Mouse (Mus musculus) E14TG2a.4 (cell line): ENCODE measurements at regions not wholly inside any gene's neighbourhood (a gene's known extent, or its start where the extent isn't known, plus 50 kb on each side); places are given as distances from the start of the nearest gene placed in this dataset.
"Not testable (repeated sequence)": the region's sequence is repeated elsewhere in the genome, so short reads cannot be mapped to it uniquely, and the experiment has no call there.

Experiments
- H3K27me3 ChIP-seq: 2 replicates; pipeline ENCODE4 v1.6.1; 2014; ENCODE audit warnings: low read length, control low read depth; ENCODE audit not compliant: insufficient read depth
- H3K36me3 ChIP-seq: 2 replicates; pipeline ENCODE4 v1.6.1; 2014; ENCODE audit warnings: low read length, control low read depth; ENCODE audit not compliant: insufficient read depth
- H3K4me1 ChIP-seq: replicated peaks from 2 replicates; pipeline ENCODE4 v1.6.1; 2014; ENCODE audit warnings: low read depth, low read length, control low read depth
- H3K4me3 ChIP-seq: replicated peaks from 2 replicates; pipeline ENCODE4 v1.5.1; 2014; ENCODE audit warnings: mild to moderate bottlenecking, low read length
- H3K9me3 ChIP-seq: 2 replicates; pipeline ENCODE4 v1.6.1; 2014; ENCODE audit warnings: low read length, control low read depth
- CTCF ChIP-seq: conservative IDR thresholded peaks from 2 replicates; pipeline ENCODE4 v1.5.1; 2014; ENCODE audit warnings: low read length
- NANOG ChIP-seq: IDR thresholded peaks from 2 replicates; pipeline ENCODE4 v1.6.1; 2014; ENCODE audit warnings: borderline replicate concordance, low read length, mixed read lengths
- POU5F1 ChIP-seq: IDR thresholded peaks from 2 replicates; pipeline ENCODE4 v1.6.1; 2014; ENCODE audit warnings: low read length, borderline replicate concordance

DNA sequence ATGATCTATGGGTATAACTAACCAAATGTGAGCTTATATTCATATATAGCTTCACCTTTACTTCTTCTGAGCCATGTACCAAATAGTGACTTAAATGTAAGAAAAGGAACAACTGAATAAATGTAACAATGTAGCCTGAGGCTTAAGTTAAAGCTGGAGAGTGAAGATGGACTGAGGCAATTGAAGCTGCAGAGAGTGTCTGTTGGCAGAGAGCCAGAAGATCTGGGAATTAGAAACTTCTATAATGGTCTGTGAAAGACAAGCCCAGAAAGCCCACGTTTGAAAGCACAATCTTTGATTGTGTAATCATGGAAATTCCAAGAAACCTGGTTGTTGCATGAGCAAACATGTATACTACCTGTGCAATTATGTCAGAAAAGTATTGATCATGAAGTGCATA is 1078.0 kb upstream of the Sel1l start:
- TF ChIP-seq CTCF (no peak), POU5F1 (no peak), NANOG (no peak)
- Histone ChIP-seq H3K36me3 (no peaks in the 10 kb centered on the region), H3K27me3 (no peaks in the 10 kb centered on the region), H3K9me3 (no peaks in the 10 kb centered on the region), H3K4me3 (no peak overlapping the region), H3K4me1 (no peaks in the 10 kb centered on the region)

DNA sequence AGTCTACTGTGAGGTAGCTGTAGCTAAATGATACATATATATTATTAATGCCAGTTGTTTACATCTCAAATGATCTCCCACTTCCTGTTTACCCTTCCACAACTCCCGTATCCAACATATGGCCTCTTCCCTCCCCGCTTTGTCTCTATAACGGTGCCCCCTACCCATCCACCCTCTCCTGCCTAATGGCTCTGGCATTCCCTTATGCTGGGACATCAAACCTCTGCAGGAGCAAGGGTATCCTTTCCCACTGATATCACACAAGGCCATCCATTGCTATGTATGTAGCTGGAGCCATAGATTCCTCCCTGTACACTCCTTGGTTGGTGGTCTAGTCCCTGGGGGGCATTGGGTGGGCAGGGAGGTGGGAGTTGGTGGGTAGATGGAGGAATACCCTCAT is 1071.0 kb upstream of the Sel1l start:
- no peaks in the 10 kb centered on the region for H3K36me3 ChIP-seq
- no peaks in the 10 kb centered on the region for H3K9me3 ChIP-seq
- no peak overlapping the region for H3K4me3 ChIP-seq
- H3K27me3 ChIP-seq: no peaks in the 10 kb centered on the region
- TF ChIP-seq POU5F1: no peak
- TF ChIP-seq CTCF: no peak
- no peaks in the 10 kb centered on the region for H3K4me1 ChIP-seq

DNA sequence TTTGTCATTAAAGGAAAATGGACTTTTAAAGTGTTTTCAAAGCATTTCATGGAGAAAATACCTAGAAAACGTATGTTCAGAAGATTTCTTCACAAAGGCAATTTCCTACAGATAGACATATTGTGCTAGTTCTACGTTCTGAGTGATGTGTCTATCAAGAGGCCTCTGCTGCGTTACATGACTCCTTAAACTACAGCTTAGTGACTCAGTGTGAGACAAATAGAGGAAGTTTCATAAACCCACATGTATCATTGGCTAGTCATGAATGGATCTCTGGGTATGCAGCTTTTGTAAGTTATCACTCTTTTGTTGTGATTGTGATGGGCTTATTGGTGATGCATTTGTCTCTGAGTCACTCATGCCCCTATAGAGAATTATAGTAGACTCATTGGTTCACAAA is 1067.3 kb upstream of the Sel1l start:
- H3K4me1 ChIP-seq: no peaks in the 10 kb centered on the region
- no peak for TF ChIP-seq CTCF
- no peak for TF ChIP-seq POU5F1
- no peak for TF ChIP-seq NANOG
- H3K36me3 ChIP-seq: no peaks in the 10 kb centered on the region
- H3K9me3 ChIP-seq: no peaks in the 10 kb centered on the region
- H3K27me3 ChIP-seq: no peaks in the 10 kb centered on the region
- no peak overlapping the region for H3K4me3 ChIP-seq

DNA sequence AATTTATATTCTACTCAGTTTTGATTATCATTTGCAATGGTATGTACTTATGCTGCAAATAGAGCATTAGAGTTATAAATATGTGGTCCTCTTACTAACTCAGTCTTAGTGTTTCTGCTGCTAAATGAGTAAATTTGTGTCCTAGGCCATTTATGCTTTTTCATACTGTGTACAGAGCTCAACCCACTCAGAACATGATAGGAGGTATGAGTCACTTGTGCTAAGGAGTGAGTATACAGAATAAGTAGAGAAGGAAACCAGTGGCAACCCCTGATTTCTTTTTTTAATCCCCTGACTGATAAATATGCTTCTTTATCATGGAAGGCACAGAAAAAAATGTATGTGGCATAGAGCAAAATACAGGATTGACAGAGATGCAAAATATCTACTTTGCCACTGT is 1066.8 kb upstream of the Sel1l start:
- Histone ChIP-seq H3K4me1 (no peaks in the 10 kb centered on the region), H3K9me3 (no peaks in the 10 kb centered on the region), H3K27me3 (no peaks in the 10 kb centered on the region), H3K36me3 (no peaks in the 10 kb centered on the region), H3K4me3 (no peak overlapping the region)
- TF ChIP-seq POU5F1 (no peak), CTCF (no peak), NANOG (no peak)

DNA sequence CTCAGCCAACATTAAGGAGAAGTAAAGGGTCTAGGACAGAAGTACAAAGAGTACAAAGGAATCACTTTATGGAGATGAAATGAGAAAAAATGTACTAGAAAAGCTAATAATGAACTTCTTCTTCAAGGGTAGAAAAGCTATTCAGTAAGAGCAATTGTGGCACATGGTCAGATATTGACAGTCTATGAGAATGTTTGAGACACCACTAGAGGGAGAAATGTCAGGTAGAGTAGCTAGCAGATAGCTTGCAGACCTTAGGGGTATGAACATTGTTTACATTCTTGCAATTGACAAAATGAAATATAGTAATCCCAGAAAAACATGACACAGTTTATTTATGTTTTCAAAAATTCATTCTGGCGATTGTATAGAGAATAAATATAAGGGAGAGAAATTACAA is 1066.2 kb upstream of the Sel1l start:
- H3K27me3 ChIP-seq: no peaks in the 10 kb centered on the region
- H3K4me3 ChIP-seq: no peak overlapping the region
- TF ChIP-seq CTCF (no peak), POU5F1 (no peak), NANOG (no peak)
- no peaks in the 10 kb centered on the region for H3K36me3 ChIP-seq
- H3K4me1 ChIP-seq: no peaks in the 10 kb centered on the region
- no peaks in the 10 kb centered on the region for H3K9me3 ChIP-seq

DNA sequence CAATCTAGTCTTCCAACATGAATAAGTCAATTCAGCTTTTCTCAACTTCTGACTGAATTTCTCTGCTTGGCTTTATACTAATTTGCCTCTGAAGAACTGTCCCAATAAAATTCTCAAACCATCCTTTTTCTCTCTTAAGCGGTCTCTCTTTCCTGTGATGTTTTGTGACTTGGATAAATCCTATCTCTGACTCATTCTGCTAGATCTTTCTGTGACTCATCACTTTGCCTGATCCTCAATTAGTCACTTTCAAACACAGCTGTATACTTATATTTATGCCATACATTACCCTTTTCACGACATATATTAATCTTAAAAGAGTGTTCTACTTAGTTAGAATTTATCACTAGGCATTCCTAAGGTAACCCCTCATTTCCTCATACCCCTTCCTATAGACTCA is 1055.4 kb upstream of the Sel1l start:
- H3K27me3 ChIP-seq: no peaks in the 10 kb centered on the region
- H3K36me3 ChIP-seq: no peaks in the 10 kb centered on the region
- TF ChIP-seq POU5F1 (no peak), CTCF (no peak), NANOG (no peak)
- no peak overlapping the region for H3K4me3 ChIP-seq
- no peaks in the 10 kb centered on the region for H3K4me1 ChIP-seq
- peaks cover 21% of the 10 kb centered on the region for H3K9me3 ChIP-seq

DNA sequence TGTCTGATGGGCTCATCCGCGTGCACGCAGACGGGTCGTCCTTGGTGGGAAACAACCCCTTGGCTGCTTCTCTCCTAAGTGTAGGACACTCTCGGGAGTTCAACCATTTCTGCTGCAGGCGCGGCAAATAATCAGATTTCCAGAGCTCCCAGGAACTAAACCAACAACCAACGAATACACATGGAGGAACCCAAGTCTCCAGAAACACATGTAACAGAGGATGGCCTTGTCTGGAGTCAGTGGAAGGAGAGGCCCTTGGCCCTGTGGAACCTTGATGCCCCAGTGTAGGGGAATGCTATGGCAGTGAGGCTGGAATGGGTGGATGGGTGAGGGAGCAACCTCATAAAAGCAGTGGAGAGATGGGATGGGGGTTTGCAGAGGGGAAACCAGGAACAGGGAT is 1043.4 kb upstream of the Sel1l start:
- no peak for TF ChIP-seq NANOG
- TF ChIP-seq CTCF: no peak
- TF ChIP-seq POU5F1: no peak
- no peaks in the 10 kb centered on the region for H3K27me3 ChIP-seq

DNA sequence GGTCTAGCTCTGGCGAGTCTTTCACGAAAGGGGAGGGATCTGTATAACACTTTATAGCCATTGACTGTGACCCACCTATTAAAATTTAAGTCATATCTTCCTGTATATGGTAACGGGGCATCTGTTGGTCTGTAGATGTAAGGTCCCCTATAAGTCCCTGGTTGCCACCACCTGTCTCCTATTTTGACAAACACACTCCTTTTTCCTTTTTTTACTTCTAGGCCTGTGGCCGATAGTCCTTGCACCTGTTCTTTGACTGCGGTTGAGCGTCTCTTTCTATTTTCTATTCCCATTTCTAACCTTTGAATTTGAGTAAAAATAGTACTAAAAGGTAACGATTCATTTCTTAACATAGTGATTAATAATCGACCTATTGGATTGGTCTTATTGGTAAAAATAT is 1042.7 kb upstream of the Sel1l start:
- not testable (repeated sequence) for H3K4me3 ChIP-seq

More for the DNA sequence above, 1043.4 kb upstream of the Sel1l start:
- H3K4me3 ChIP-seq: no peak overlapping the region
- no peaks in the 10 kb centered on the region for H3K4me1 ChIP-seq
- no peaks in the 10 kb centered on the region for H3K36me3 ChIP-seq
- H3K9me3 ChIP-seq: peaks cover 33% of the 10 kb centered on the region

DNA sequence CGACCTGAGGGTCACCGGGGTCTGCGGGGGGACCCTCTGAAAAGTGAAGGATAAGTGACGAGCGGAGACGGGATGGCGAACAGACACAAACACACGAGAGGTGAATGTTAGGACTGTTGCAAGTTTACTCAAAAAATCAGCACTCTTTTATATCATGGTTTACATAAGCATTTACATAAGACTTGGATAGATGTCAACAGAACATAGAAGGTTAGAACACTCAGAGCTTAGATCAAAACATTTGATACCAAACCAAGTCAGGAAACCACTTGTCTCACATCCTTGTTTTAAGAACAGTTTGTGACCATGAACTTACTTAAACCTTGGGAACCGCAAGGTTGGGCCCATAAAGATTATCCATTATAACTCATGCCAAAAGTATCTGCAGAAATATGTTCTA is 1042.2 kb upstream of the Sel1l start:
- H3K4me3 ChIP-seq, H3K4me1 ChIP-seq, H3K27me3 ChIP-seq, H3K36me3 ChIP-seq: not testable (repeated sequence)
- peaks cover 45% of the 10 kb centered on the region for H3K9me3 ChIP-seq

More for the DNA sequence above, 1042.7 kb upstream of the Sel1l start:
- not testable (repeated sequence) for H3K4me1 ChIP-seq, H3K36me3 ChIP-seq, H3K27me3 ChIP-seq
- H3K9me3 ChIP-seq: peaks cover 40% of the 10 kb centered on the region

DNA sequence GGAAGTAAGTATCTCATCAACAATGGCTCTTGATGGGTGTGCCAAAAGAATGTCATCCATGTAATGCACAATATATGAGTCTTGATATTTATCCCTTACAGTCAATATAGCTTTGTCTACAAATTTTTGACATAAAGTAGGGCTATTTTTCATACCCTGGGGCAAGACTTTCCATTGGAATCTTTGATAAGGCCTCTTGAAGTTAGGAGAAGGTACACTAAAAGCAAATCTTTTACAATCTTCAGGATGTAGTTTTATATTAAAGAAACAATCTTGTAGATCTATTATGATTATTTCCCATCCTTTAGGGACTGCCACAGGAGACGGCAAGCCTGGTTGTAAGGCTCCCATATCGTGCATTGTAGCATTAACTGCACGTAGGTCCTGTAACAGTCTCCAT is 1038.8 kb upstream of the Sel1l start:
- Histone ChIP-seq H3K9me3 (peaks cover 50% of the 10 kb centered on the region), H3K4me1 (no peaks in the 10 kb centered on the region), H3K27me3 (no peaks in the 10 kb centered on the region), H3K36me3 (no peaks in the 10 kb centered on the region), H3K4me3 (no peak overlapping the region)
- TF ChIP-seq NANOG (no peak), CTCF (no peak), POU5F1 (no peak)

DNA sequence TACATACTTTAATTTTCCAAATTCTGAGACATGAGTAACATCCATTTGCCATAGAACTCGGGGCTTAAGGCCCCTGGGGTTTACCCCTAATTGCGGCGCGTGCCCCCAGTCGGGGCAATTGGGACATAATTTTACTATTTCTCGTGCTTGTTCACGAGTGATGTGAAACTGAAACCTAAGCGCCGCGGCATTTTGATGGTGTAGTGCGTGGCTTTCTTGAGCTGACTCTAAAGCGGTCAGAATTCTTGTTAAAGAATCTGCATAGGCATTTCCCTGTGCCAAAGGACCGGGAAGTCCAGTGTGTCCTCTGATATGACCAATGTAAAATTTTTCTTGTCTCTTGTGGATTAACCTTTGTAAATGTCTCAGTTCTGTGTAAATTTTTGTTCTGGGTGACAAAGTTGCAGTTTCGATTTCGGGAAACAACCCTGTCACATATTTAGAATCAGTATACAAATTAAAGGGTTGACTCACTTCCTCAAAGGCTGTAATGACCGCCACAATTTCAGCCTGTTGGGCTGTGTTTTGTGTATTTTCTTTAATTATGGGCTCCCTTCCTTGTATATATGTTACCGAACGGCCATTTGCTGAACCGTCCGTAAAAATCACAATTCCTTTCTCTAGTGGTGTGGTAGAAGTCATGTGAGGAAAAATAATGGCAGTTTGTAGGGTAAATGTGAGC is 1037.6 kb upstream of the Sel1l start:
- not testable (repeated sequence) for H3K36me3 ChIP-seq, H3K4me1 ChIP-seq, H3K27me3 ChIP-seq, H3K4me3 ChIP-seq
- peaks cover 50% of the 10 kb centered on the region for H3K9me3 ChIP-seq

DNA sequence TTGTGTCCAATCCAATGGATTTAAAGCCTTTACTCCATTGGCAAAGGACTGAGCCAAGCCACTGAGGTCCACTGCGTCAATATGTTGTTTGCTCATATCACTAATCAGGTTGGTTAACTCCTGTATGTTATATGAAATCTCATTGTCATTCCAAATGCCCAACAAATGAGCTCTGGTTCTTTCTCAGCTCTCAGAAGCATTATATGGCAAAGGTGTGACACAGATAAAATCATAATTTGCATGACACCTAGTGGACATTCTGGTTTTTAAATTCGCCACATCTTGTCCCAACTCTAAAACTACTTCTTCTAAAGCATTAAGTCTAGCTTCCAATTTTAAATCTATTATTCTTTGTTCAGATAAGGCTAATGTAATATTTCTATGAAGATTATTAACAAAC is 1035.1 kb upstream of the Sel1l start:
- H3K36me3 ChIP-seq, H3K4me3 ChIP-seq, H3K4me1 ChIP-seq, H3K27me3 ChIP-seq: not testable (repeated sequence)
- H3K9me3 ChIP-seq: peaks cover 33% of the 10 kb centered on the region

DNA sequence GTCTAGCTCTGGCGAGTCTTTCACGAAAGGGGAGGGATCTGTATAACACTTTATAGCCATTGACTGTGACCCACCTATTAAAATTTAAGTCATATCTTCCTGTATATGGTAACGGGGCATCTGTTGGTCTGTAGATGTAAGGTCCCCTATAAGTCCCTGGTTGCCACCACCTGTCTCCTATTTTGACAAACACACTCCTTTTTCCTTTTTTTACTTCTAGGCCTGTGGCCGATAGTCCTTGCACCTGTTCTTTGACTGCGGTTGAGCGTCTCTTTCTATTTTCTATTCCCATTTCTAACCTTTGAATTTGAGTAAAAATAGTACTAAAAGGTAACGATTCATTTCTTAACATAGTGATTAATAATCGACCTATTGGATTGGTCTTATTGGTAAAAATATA is 1034.1 kb upstream of the Sel1l start:
- not testable (repeated sequence) for H3K4me3 ChIP-seq, H3K36me3 ChIP-seq, H3K27me3 ChIP-seq, H3K4me1 ChIP-seq
- H3K9me3 ChIP-seq: peaks cover 25% of the 10 kb centered on the region
